Mouse (Mus musculus) cortical plate, adult 2 months (tissue): Measurements from ENCODE around the gene Pla2r1. TPM values are rescaled to one million over a fixed set of nuclear protein-coding genes. Genes with fewer than 3 reads are reported as not detected.

ENCODE experiments used
- H3K27ac ChIP-seq: fragments of 200-500 bp; 2 replicates; pipeline ENCODE4 v1.5.1; 2012; ENCODE audit warnings: low read length, control low read depth, inconsistent platforms; ENCODE audit not compliant: insufficient read depth
- H3K4me1 ChIP-seq: fragments of 200-500 bp; 2 replicates; pipeline ENCODE4 v1.6.1; 2011; ENCODE audit warnings: low read length; ENCODE audit not compliant: control insufficient read depth, insufficient read depth
- H3K4me3 ChIP-seq: fragments of 200-500 bp; 2 replicates; pipeline ENCODE4 v1.5.1; 2011; ENCODE audit warnings: mild to moderate bottlenecking, low read length, control low read depth; ENCODE audit not compliant: insufficient read depth
- CTCF ChIP-seq: fragments of 200-500 bp; IDR thresholded peaks from 2 replicates; pipeline ENCODE4 v1.5.1; 2011; ENCODE audit warnings: mild to moderate bottlenecking, control low read depth, low read length; ENCODE audit not compliant: insufficient read depth; ENCODE audit errors: extremely low read depth
- POLR2A ChIP-seq: fragments of 200-500 bp; IDR thresholded peaks from 2 replicates; pipeline ENCODE4 v1.6.1; 2011; ENCODE audit warnings: mild to moderate bottlenecking, low read length, control low read depth; ENCODE audit not compliant: insufficient read depth; ENCODE audit errors: extremely low read depth
- polyA plus RNA-seq: library from polyadenylated mRNA; depleted of rRNA; stranded (reverse); fragments of >200 nt; gene quantifications from 2 replicates; pipeline ENCODE4 v1.2.3, GENCODE M21; 2012; rRNA removed

Pla2r1 gene
- 0.31 and 0.51 TPM in 2 replicates for polyA plus RNA-seq

- Histone ChIP-seq H3K4me3 (peak within 1 kb of the TSS; percentile 14), H3K27ac (no peak within 1 kb of the TSS)
- TF ChIP-seq CTCF (0 out of 2 replicates have a peak, but pooled peaks have one; percentile 3), POLR2A (no peak)
Observed at GRCm38 (mm10) chr2:60552902-60553682, at the start of gene Pla2r1. Pla2r1 (minus strand) TSS chr2:60553308.

GRCm38 (mm10) chr2:60601326-60601725 is 48.2 kb upstream of the Pla2r1 start:
- no peak for TF ChIP-seq POLR2A
- TF ChIP-seq CTCF: no peak
- no peak overlapping the region for H3K4me3 ChIP-seq
- no peaks in the 10 kb centered on the region for H3K4me1 ChIP-seq
- H3K27ac ChIP-seq: no peak overlapping the region

More at GRCm38 (mm10) chr2:60552902-60553682, at the start of gene Pla2r1:
- no peaks in the 10 kb centered on the region for H3K4me1 ChIP-seq

- no peak overlapping the region for H3K4me3 ChIP-seq
- TF ChIP-seq POLR2A (no peak), CTCF (no peak)
- no peak overlapping the region for H3K27ac ChIP-seq
- H3K4me1 ChIP-seq: no peaks in the 10 kb centered on the region
Observed at GRCm38 (mm10) chr2:60600863-60601262, 47.8 kb upstream of the Pla2r1 start.

- Histone ChIP-seq H3K4me1 (no peaks in the 10 kb centered on the region), H3K4me3 (no peak overlapping the region), H3K27ac (no peak overlapping the region)
- TF ChIP-seq CTCF: no peak
Observed at GRCm38 (mm10) chr2:60583416-60583815, 30.3 kb upstream of the Pla2r1 start.

- H3K27ac ChIP-seq: no peak overlapping the region
- TF ChIP-seq CTCF (no peak), POLR2A (no peak)
- no peaks in the 10 kb centered on the region for H3K4me1 ChIP-seq
- no peak overlapping the region for H3K4me3 ChIP-seq
Observed at GRCm38 (mm10) chr2:60554561-60554960, 1.5 kb upstream of the Pla2r1 start.

GRCm38 (mm10) chr2:60552177-60552901 is 769 bp downstream of the Pla2r1 start:
- no peak overlapping the region; the same call in 1 of the 2 replicates for H3K4me3 ChIP-seq

GRCm38 (mm10) chr2:60551673-60552072 is 1.4 kb downstream of the Pla2r1 start:
- no peaks in the 10 kb centered on the region for H3K4me1 ChIP-seq
- TF ChIP-seq POLR2A (no peak), CTCF (no peak)
- no peak overlapping the region for H3K4me3 ChIP-seq
- no peak overlapping the region for H3K27ac ChIP-seq

More at GRCm38 (mm10) chr2:60552177-60552901, 769 bp downstream of the Pla2r1 start:
- no peak for TF ChIP-seq CTCF
- no peak for TF ChIP-seq POLR2A
- H3K27ac ChIP-seq: no peak overlapping the region
- no peaks in the 10 kb centered on the region for H3K4me1 ChIP-seq

- no peak overlapping the region for H3K27ac ChIP-seq
- H3K4me3 ChIP-seq: no peak overlapping the region
- H3K4me1 ChIP-seq: no peaks in the 10 kb centered on the region
- TF ChIP-seq CTCF: no peak
- TF ChIP-seq POLR2A: no peak
Observed at GRCm38 (mm10) chr2:60550521-60550920, 2.6 kb downstream of the Pla2r1 start.

- H3K27ac ChIP-seq: no peak overlapping the region
- no peaks in the 10 kb centered on the region for H3K4me1 ChIP-seq
- no peak overlapping the region for H3K4me3 ChIP-seq
- TF ChIP-seq POLR2A (no peak), CTCF (no peak)
Observed at GRCm38 (mm10) chr2:60549851-60550250, 3.3 kb downstream of the Pla2r1 start.

GRCm38 (mm10) chr2:60546082-60546481 is 7.0 kb downstream of the Pla2r1 start:
- TF ChIP-seq POLR2A: no peak
- no peak for TF ChIP-seq CTCF
- no peaks in the 10 kb centered on the region for H3K4me1 ChIP-seq
- no peak overlapping the region for H3K4me3 ChIP-seq
- no peak overlapping the region for H3K27ac ChIP-seq
